Mouse (Mus musculus) layer of hippocampus, adult 11-12 months (tissue): ENCODE measurements around the gene Aarsd1.
"Not testable (repeated sequence)": the region's sequence is repeated elsewhere in the genome, so short reads cannot be mapped to it uniquely, and the experiment has no call there.

Experiments used
- DNase-seq: peaks from one replicate; pipeline ENCODE4 v3.0.0; 2022; ENCODE audit warnings: low spot score

The Aarsd1 gene

GRCm38 (mm10) chr11:101417101-101417855 is at the start of gene Aarsd1:
TSS of gene Aarsd1 (minus strand) at chr11:101417615.
- peak; percentile 87 for DNase-seq

GRCm38 (mm10) chr11:101466552-101466950 is 49.1 kb upstream of the Aarsd1 start:
- not testable (repeated sequence) for DNase-seq

- peak; percentile 58 for DNase-seq
These were observed 48.6 kb upstream of the Aarsd1 start, which contains the start of gene Vat1 for GRCm38 (mm10) chr11:101465869-101466551. TSS of gene Vat1 (minus strand) at chr11:101466230.

GRCm38 (mm10) chr11:101465101-101465868 is 47.9 kb upstream of the Aarsd1 start:
- DNase-seq = peak; percentile 47

- no peak for DNase-seq
These were observed 47.0 kb upstream of the Aarsd1 start, which contains the start of gene Rnd2 for GRCm38 (mm10) chr11:101464211-101465100. TSS of gene Rnd2 (plus strand) at chr11:101464999.

DNA sequence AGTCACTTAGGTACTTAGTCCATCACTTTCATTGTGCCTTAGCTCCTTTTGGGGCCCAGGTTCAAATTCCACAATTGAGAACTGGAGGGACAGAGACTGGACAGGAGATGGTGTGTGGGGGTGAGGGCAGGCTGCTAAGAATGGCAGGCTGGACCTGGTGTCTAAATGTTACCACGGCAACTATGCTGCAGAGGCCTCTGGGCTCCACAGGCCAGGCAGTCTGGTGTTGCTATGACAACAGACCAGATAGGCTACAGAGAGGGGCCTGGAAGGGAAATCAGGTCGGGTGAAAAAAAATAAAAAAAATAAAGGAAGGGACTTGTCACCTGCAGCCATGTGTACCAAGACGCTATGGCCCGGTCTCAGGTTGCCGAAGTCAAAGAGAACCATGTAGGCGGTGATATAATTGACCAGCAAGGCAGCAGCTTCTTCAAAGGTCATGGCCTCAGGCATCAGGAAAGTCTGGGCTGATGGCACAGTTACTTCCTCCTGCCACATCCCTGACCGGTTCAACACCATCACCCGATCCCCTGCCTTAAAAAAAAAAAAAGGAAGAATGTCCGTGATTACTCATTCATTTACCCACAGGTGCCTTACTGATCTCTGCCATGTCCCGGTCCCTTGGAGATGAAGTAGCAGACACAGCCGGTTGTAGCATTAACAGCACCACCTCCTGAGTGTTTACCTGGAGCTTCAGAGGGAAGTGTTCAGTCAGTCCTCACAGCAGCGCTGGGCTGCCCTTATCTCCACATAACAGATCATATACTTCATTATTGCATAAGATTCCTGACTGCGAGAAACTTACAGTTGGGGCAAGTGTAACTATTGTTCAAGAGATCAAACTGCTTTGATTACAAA is 45.4 kb upstream of the Aarsd1 start:
- DNase-seq = no peak

GRCm38 (mm10) chr11:101462141-101462540 is 44.7 kb upstream of the Aarsd1 start:
- no peak for DNase-seq

GRCm38 (mm10) chr11:101460321-101460720 is 42.9 kb upstream of the Aarsd1 start:
- no peak for DNase-seq

- no peak for DNase-seq
These were observed 42.3 kb upstream of the Aarsd1 start for GRCm38 (mm10) chr11:101459716-101460115.

GRCm38 (mm10) chr11:101458217-101458616 is 40.8 kb upstream of the Aarsd1 start:
- DNase-seq = no peak

DNA sequence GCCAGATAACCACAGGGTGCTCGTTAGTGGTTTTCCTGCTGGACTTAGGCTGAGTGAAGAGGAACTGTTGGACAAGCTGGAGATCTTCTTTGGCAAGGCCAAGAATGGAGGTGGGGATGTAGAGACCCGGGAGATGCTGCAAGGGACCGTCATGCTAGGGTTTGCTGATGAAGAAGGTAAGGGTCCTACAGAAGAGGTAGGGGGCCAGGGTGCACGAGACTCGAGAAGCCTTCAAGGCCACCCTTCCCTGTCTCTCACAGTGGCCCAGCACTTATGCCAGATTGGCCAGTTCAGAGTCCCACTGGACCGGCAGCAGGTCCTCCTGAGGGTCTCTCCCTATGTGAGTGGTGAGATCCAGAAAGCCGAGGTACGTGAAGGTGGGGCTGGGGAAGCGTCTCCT is 40.2 kb upstream of the Aarsd1 start:
- DNase-seq = no peak

DNA sequence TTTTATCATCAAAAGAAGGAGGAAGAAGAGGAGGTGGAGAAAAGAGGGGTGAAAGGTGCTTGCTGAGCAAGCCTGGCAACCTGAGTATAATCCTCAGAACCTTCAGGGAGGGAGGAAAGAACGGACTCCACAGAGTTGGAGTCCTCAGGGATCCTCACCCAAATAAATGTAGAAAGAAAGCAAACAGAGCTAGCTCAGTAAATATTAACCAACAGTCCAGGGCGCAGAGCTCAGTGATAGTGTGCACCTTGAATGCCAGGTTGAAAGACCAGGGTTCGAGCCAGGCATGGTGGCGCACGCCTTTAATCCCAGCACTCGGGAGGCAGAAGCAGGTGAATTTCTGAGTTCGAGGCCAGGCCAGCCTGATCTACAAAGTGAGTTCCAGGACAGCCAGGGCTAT is 38.2 kb upstream of the Aarsd1 start:
- DNase-seq = no peak

DNA sequence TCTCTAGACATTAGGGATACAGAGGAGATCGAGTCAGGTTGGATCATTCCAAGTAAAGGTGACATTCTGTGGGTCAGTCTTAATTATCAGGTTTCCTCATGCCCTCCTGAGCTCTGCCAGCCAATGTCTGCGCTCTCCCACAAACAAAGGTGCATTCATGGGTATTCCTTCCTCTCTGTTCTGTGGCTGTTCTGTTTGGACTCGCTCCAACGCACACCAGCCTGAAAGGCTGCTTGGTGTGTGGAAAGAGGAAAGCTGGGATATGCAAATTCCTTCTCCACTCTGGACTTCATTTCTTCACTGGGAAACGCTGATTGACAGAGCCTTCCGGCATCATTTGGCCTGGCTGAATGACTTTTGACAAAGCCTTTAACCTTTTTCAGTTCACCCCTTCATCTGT is 37.3 kb upstream of the Aarsd1 start:
- DNase-seq = no peak

- DNase-seq = no peak
These were observed 34.8 kb upstream of the Aarsd1 start for GRCm38 (mm10) chr11:101452093-101452774.

DNA sequence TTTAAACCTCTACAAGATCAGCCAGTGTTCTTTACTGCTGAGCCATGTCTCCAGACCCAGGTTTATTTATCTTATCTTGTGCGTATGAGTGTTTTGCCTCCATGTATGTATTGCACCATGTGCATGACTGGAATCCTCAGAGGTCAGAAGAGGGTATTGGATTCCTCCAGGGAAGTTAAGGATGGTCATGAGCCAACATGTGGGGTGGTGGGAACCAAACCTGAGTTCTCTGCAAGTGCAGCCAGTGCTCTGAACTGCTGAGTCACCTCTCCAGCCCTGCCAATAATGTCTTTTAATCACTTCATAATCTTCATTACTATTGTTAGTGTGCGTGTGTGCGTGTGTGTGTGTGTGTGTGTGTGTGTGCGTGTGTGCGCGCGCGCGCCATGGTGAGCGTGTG is 34.1 kb upstream of the Aarsd1 start:
- no peak for DNase-seq

DNA sequence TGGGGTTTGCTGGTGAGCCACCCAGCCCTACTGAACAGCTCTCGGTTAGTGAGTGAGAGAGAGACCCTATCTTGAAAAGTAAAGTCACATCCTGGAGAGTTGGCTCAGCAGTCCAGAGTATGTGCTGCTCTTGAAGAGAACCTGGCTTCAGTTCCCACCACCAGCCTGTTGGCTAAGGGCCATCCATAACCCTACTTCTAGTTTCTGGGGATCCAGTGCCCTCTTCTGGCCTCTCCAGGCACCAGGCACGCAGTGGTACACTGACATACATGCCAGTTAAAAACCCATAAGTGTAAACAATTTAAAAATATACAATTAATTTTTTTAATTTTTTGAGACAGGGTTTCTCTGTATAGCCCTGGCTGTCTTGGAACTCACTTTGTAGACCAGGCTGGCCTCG is 33.0 kb upstream of the Aarsd1 start:
- DNase-seq = no peak

GRCm38 (mm10) chr11:101449596-101449995 is 32.2 kb upstream of the Aarsd1 start:
- DNase-seq = not testable (repeated sequence)

DNA sequence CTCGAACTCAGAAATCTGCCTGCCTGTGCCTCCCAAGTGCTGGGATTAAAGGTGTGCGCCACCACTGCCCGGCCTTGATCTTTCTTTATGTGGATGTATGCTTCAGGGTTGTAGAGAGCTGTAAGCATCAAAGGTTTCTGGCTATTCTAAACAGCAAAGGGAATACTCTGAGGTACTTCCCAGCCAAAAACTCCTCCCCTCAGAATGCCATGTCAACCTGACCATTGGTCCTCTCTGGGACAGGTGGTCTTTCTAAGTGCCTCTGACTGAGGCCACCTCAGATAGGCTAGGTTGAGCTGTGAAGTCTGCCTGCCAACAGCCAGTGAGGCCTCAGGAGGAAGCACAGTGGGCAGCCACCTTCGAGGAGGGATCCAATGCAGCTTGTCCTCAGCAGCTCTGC is 31.5 kb upstream of the Aarsd1 start:
- DNase-seq = no peak

DNA sequence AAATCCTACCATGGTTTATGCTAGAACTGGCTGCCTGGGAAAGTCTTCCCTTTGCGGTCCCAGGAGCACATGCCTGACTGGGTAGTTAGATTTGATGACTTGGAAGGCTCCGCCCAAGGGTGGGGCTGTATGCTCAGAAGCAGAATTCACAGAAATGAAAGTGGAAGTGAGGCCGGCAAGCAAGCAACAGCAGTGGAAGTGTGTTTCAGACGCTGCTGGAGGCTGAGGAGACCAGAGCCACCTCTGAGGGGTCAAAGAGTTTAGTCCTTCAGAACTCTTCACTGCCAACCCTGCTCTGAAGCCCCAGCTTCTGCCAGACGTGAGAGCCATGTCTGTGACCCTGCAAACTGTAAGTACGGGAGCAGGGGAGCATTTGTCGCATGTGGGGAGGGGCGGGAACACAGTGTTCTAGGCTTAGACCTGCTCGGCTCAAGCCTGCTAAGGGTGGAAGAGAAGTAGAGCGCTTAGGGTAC is 30.9 kb upstream of the Aarsd1 start, which contains the start of gene Ifi35:
Ifi35 (plus strand) TSS at position 134 of the 473 bp plus-strand sequence.
- DNase-seq = peak; percentile 44

DNA sequence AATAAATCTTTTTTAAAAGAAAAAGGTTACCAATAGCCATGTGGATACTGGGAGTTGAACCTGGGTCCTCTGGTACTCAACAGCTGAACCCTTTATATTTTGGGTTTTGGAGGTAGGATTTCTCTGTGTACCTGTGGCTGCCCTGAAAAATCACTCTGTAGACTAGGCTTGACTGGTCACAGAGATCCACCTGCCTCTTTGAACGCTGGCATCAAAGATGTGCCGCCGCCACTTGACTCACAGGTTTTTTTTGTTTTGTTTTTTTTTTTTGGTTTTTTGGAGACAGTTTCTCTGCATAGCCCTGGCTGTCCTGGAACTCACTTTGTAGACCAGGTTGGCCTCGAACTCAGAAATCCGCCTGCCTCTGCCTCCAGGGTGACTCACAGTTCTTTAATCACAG is 30.4 kb upstream of the Aarsd1 start:
- no peak for DNase-seq
